Mouse (Mus musculus) neural tube, embryonic 13.5 days (tissue): ENCODE data around the gene Tbca. TPM values are rescaled to one million over a fixed set of nuclear protein-coding genes. Genes with fewer than 3 reads are reported as not detected.

Source experiments
- ATAC-seq: fragments of 200-750 bp; cut with Nextera tagmentation; 2 replicates; pipeline ENCODE4 v1.8.0; 2017; ENCODE audit warnings: low read depth, mild to moderate bottlenecking, moderate TSS enrichment, moderate library complexity
- H3K27ac ChIP-seq: fragments of 300-500 bp; sonication (generic); replicated peaks from 2 replicates; pipeline ENCODE4 v1.5.1; 2015; ENCODE audit warnings: moderate library complexity, mild to moderate bottlenecking, inconsistent platforms
- H3K27me3 ChIP-seq: fragments of 300-500 bp; sonication (generic); 2 replicates; pipeline ENCODE4 v1.6.1; 2015; ENCODE audit warnings: mild to moderate bottlenecking, inconsistent platforms
- H3K36me3 ChIP-seq: fragments of 300-500 bp; sonication (generic); 2 replicates; pipeline ENCODE4 v1.6.1; 2015; ENCODE audit warnings: mild to moderate bottlenecking, inconsistent platforms
- H3K4me1 ChIP-seq: fragments of 300-500 bp; sonication (generic); replicated peaks from 2 replicates; pipeline ENCODE4 v1.6.1; 2015; ENCODE audit warnings: inconsistent platforms
- H3K4me2 ChIP-seq: fragments of 300-500 bp; sonication (generic); 2 replicates; pipeline ENCODE4 v1.6.1; 2015; ENCODE audit warnings: inconsistent platforms, mild to moderate bottlenecking, moderate library complexity
- H3K4me3 ChIP-seq: fragments of 300-500 bp; sonication (generic); 2 replicates; pipeline ENCODE4 v1.5.1; 2015; ENCODE audit warnings: mild to moderate bottlenecking, inconsistent platforms
- H3K9ac ChIP-seq: fragments of 300-500 bp; sonication (generic); 2 replicates; pipeline ENCODE4 v1.6.1; 2015; ENCODE audit warnings: moderate library complexity, mild to moderate bottlenecking, inconsistent platforms
- H3K9me3 ChIP-seq: fragments of 300-500 bp; sonication (generic); 2 replicates; pipeline ENCODE4 v1.6.1; 2016; ENCODE audit warnings: inconsistent platforms
- WGBS: fragments of 180-500 bp; shearing (Covaris S2); methylation state at CpG from one replicate; pipeline ENCODE4 v1.1.7; 2015; 5-methylcytosine and 5-hydroxymethylcytosine counted together
- polyA plus RNA-seq: library from polyadenylated mRNA; unstranded; fragments of >200 nt; fragmentation: Nextera tagmentation; extraction: Ambion mirVana; gene quantifications from 2 replicates; pipeline ENCODE4 v1.2.1, GENCODE M21; 2015

Gene Tbca
- polyA plus RNA-seq, 1 experiment from 2014 or later, result 307 TPM

- Histone ChIP-seq H3K4me2 (no peak overlapping the region), H3K4me3 (no peak overlapping the region), H3K36me3 (no peaks in the 10 kb centered on the region), H3K27me3 (peaks cover 57% of the 10 kb centered on the region), H3K27ac (no peak overlapping the region), H3K4me1 (no peaks in the 10 kb centered on the region), H3K9me3 (no peaks in the 10 kb centered on the region), H3K9ac (no peak overlapping the region)
- 77% methylated on average over 8 of the region's 8 CpGs for WGBS
- no peak for ATAC-seq
Observed at GRCm38 (mm10) chr13:94859256-94859655, 70.5 kb downstream of the Tbca start.

GRCm38 (mm10) chr13:94862491-94863230 is 74.0 kb downstream of the Tbca start:
- Histone ChIP-seq H3K4me2 (no peak overlapping the region), H3K27me3 (peaks cover 81% of the 10 kb centered on the region), H3K9ac (no peak overlapping the region), H3K27ac (no peak overlapping the region), H3K4me1 (no peaks in the 10 kb centered on the region), H3K36me3 (no peaks in the 10 kb centered on the region), H3K9me3 (no peaks in the 10 kb centered on the region), H3K4me3 (no peak overlapping the region)
- ATAC-seq, result no peak
- 66% methylated on average over 5 of the region's 5 CpGs for WGBS

- no peaks in the 10 kb centered on the region for H3K9me3 ChIP-seq
- H3K27me3 ChIP-seq, result peaks cover 99% of the 10 kb centered on the region
- H3K36me3 ChIP-seq, result no peaks in the 10 kb centered on the region
- no peak overlapping the region for H3K4me3 ChIP-seq
- H3K4me1 ChIP-seq, result peaks cover 10% of the 10 kb centered on the region
- no peak for ATAC-seq
- H3K27ac ChIP-seq, result no peak overlapping the region
- H3K9ac ChIP-seq, result no peak overlapping the region
- H3K4me2 ChIP-seq, result no peak overlapping the region
- WGBS, result 30% methylated on average over 2 of the region's 2 CpGs
Observed at GRCm38 (mm10) chr13:94866906-94867305, 78.2 kb downstream of the Tbca start.

- Histone ChIP-seq H3K4me2 (no peak overlapping the region), H3K27me3 (peaks cover 99% of the 10 kb centered on the region), H3K4me3 (no peak overlapping the region), H3K4me1 (peaks cover 10% of the 10 kb centered on the region), H3K9ac (no peak overlapping the region), H3K27ac (no peak overlapping the region), H3K36me3 (no peaks in the 10 kb centered on the region), H3K9me3 (no peaks in the 10 kb centered on the region)
- WGBS, result 47% methylated on average over 4 of the region's 4 CpGs
- ATAC-seq, result no peak
Observed at GRCm38 (mm10) chr13:94867772-94868171, 79.1 kb downstream of the Tbca start.

GRCm38 (mm10) chr13:94868478-94868950 is 79.8 kb downstream of the Tbca start:
- Histone ChIP-seq H3K9ac (peak overlapping the region; percentile 35; the same call in 1 of the 2 replicates), H3K4me1 (peaks cover 14% of the 10 kb centered on the region), H3K27ac (no peak overlapping the region), H3K9me3 (no peaks in the 10 kb centered on the region), H3K27me3 (peaks cover 99% of the 10 kb centered on the region), H3K4me2 (peak overlapping the region; percentile 52), H3K36me3 (no peaks in the 10 kb centered on the region), H3K4me3 (peak overlapping the region; percentile 24)
- peak; percentile 79 for ATAC-seq
- WGBS, result under 1% methylated on average over 29 of the region's 35 CpGs

GRCm38 (mm10) chr13:94869541-94869940 is 80.8 kb downstream of the Tbca start:
- no peak for ATAC-seq
- H3K36me3 ChIP-seq, result no peaks in the 10 kb centered on the region
- peaks cover 99% of the 10 kb centered on the region for H3K27me3 ChIP-seq
- no peak overlapping the region; the same call in 1 of the 2 replicates for H3K27ac ChIP-seq
- H3K9me3 ChIP-seq, result no peaks in the 10 kb centered on the region
- peaks cover 16% of the 10 kb centered on the region for H3K4me1 ChIP-seq
- H3K4me3 ChIP-seq, result peak overlapping the region; percentile 24; the same call in 1 of the 2 replicates
- H3K9ac ChIP-seq, result no peak overlapping the region
- WGBS, result 1% methylated on average over 8 of the region's 8 CpGs
- peak overlapping the region; percentile 52; the same call in 1 of the 2 replicates for H3K4me2 ChIP-seq

GRCm38 (mm10) chr13:94870071-94870460 is 81.4 kb downstream of the Tbca start:
- ATAC-seq, result no peak
- Histone ChIP-seq H3K4me1 (peaks cover 18% of the 10 kb centered on the region), H3K27me3 (peaks cover 99% of the 10 kb centered on the region), H3K36me3 (no peaks in the 10 kb centered on the region), H3K4me2 (no peak overlapping the region), H3K27ac (no peak overlapping the region), H3K4me3 (no peak overlapping the region), H3K9me3 (no peaks in the 10 kb centered on the region), H3K9ac (no peak overlapping the region)
- WGBS, result 3% methylated on average over 9 of the region's 9 CpGs

- under 1% methylated on average over 21 of the region's 21 CpGs for WGBS
- H3K9me3 ChIP-seq, result no peaks in the 10 kb centered on the region
- ATAC-seq, result no peak
Observed at GRCm38 (mm10) chr13:94870461-94871186, 81.9 kb downstream of the Tbca start.

GRCm38 (mm10) chr13:94871806-94872320 is 83.2 kb downstream of the Tbca start:
- WGBS, result 2% methylated on average over 7 of the region's 7 CpGs
- ATAC-seq, result no peak
- no peak overlapping the region for H3K4me3 ChIP-seq
- H3K4me1 ChIP-seq, result peaks cover 21% of the 10 kb centered on the region
- H3K27ac ChIP-seq, result peak overlapping the region; percentile 20; the same call in 1 of the 2 replicates
- H3K9me3 ChIP-seq, result no peaks in the 10 kb centered on the region
- H3K4me2 ChIP-seq, result no peak overlapping the region
- no peaks in the 10 kb centered on the region for H3K36me3 ChIP-seq
- peaks cover 97% of the 10 kb centered on the region for H3K27me3 ChIP-seq
- no peak overlapping the region for H3K9ac ChIP-seq

More at GRCm38 (mm10) chr13:94870461-94871186, 81.9 kb downstream of the Tbca start:
- no peak overlapping the region for H3K27ac ChIP-seq
- no peak overlapping the region for H3K9ac ChIP-seq
- peaks cover 21% of the 10 kb centered on the region for H3K4me1 ChIP-seq
- H3K4me2 ChIP-seq, result no peak overlapping the region
- H3K4me3 ChIP-seq, result no peak overlapping the region
- H3K36me3 ChIP-seq, result no peaks in the 10 kb centered on the region
- peaks cover 99% of the 10 kb centered on the region for H3K27me3 ChIP-seq

GRCm38 (mm10) chr13:94872439-94872838 is 83.7 kb downstream of the Tbca start:
- no peak for ATAC-seq

GRCm38 (mm10) chr13:94873111-94874038 is 84.7 kb downstream of the Tbca start:
- Histone ChIP-seq H3K27ac (peak overlapping the region; percentile 78), H3K36me3 (no peaks in the 10 kb centered on the region), H3K4me1 (peaks cover 20% of the 10 kb centered on the region), H3K4me3 (peak overlapping the region; percentile 8; the same call in 1 of the 2 replicates), H3K9ac (peak overlapping the region; percentile 47), H3K27me3 (peaks cover 97% of the 10 kb centered on the region), H3K9me3 (no peaks in the 10 kb centered on the region), H3K4me2 (peak overlapping the region; percentile 38)
- no peak for ATAC-seq
- under 1% methylated on average over 47 of the region's 54 CpGs for WGBS

More at GRCm38 (mm10) chr13:94872439-94872838, 83.7 kb downstream of the Tbca start:
- Histone ChIP-seq H3K27me3 (peaks cover 97% of the 10 kb centered on the region), H3K9ac (no peak overlapping the region), H3K27ac (peak overlapping the region; percentile 30; the same call in 1 of the 2 replicates), H3K4me2 (no peak overlapping the region), H3K9me3 (no peaks in the 10 kb centered on the region), H3K4me3 (no peak overlapping the region), H3K36me3 (no peaks in the 10 kb centered on the region), H3K4me1 (peaks cover 21% of the 10 kb centered on the region)
- WGBS, result under 1% methylated on average over 19 of the region's 19 CpGs
